In genomic region chr12:41347494-41347893, GRCm38 (mm10) we compare ENCODE assay signal across 23 mouse cellular contexts.
"Had no signal": no experiment of that assay in that cellular context is flagged by ENCODE, and none has a peak within 500 bp of the region (broad histone marks: within the 10 kb centered on the region; RNA-seq: fewer than 3 reads in every experiment).

No protein-coding gene starts in this region.

- DNase-seq: kidney, adult 18-20 months; kidney, adult 9 months; kidney, postnatal 14 days; kidney, postnatal 4 days; left cerebral cortex, postnatal 4 days; liver, postnatal 0 days; lung, embryonic 14.5 days; retina, postnatal 1 day; right cerebral cortex, postnatal 25 days; spleen, adult 18-20 months; thymus, adult 2 months; thymus, postnatal 14 days; thymus, postnatal 4 days had no signal

- H3K27ac ChIP-seq: limb, embryonic 12.5 days; limb, embryonic 15.5 days; liver, embryonic 14.5 days; macrophage; neural tube, embryonic 12.5 days; stomach, embryonic 15.5 days had no signal

- ATAC-seq: inflammation-experienced regulatory T-cells, adult 6 months; intestine, embryonic 16.5 days; liver, postnatal 0 days; lung, postnatal 0 days had no signal

- H3K4me2 ChIP-seq: limb, embryonic 12.5 days; limb, embryonic 15.5 days; liver, embryonic 11.5 days; lung, embryonic 14.5 days; neural tube, embryonic 12.5 days; stomach, embryonic 15.5 days had no signal

- H3K9ac ChIP-seq: limb, embryonic 12.5 days; limb, embryonic 15.5 days; liver, embryonic 14.5 days; liver, postnatal 0 days; lung, embryonic 14.5 days; neural tube, embryonic 12.5 days; stomach, embryonic 15.5 days had no signal

- H3K36me3 ChIP-seq: limb, embryonic 12.5 days; limb, embryonic 15.5 days; neural tube, embryonic 12.5 days; stomach, embryonic 15.5 days had no signal

- H3K4me3 ChIP-seq: limb, embryonic 12.5 days; limb, embryonic 15.5 days; neural tube, embryonic 12.5 days; stomach, embryonic 15.5 days had no signal

- H3K4me1 ChIP-seq: limb, embryonic 12.5 days; limb, embryonic 15.5 days; neural tube, embryonic 12.5 days; stomach, embryonic 15.5 days had no signal

- H3K9me3 ChIP-seq: limb, embryonic 12.5 days; limb, embryonic 15.5 days; neural tube, embryonic 12.5 days; stomach, embryonic 15.5 days had no signal

- H3K27me3 ChIP-seq: limb, embryonic 12.5 days; limb, embryonic 15.5 days; neural tube, embryonic 12.5 days; stomach, embryonic 15.5 days had no signal
